Mouse (Mus musculus) heart, adult 18-20 months (tissue): ENCODE data around the gene Lsm4. TPM values are rescaled to one million over a fixed set of nuclear protein-coding genes. Genes with fewer than 3 reads are reported as not detected.
A peak's percentile ranks its signal among the peaks of the same experiment; 100 is the strongest.

Experiments
- DNase-seq, 2 experiments: peaks; one replicate each; pipeline ENCODE4 v3.0.0; 2021 to 2022; ENCODE audit warnings: mixed read lengths in 1 of 2
- long read RNA-seq, 2 experiments: library from polyadenylated mRNA; stranded (forward); transcript quantifications; one replicate each; pipeline ENCODE4 v2.0.0; 2021
- total RNA-seq, 2 experiments: library from RNA; stranded (reverse); gene quantifications; 2 replicates each; pipeline ENCODE4 v1.2.3; 2021

The Lsm4 gene
- total RNA-seq: 10 to 100 TPM; 66.7 to 73.1 TPM
- long read RNA-seq, experiment 1, transcript Lsm4-201 (5 exons, 925 nt): major isoform, 109 of 131 reads
- long read RNA-seq, experiment 1, partial matches to known transcripts: 18 of 131 reads
- long read RNA-seq, experiment 1, other reads (novel, unspliced or antisense): 4 of 131 reads
- long read RNA-seq, experiment 2, transcript Lsm4-201 (5 exons, 925 nt): major isoform, 91 of 108 reads
- long read RNA-seq, experiment 2, partial matches to known transcripts: 15 of 108 reads
- long read RNA-seq, experiment 2, other reads (novel, unspliced or antisense): 2 of 108 reads

DNA sequence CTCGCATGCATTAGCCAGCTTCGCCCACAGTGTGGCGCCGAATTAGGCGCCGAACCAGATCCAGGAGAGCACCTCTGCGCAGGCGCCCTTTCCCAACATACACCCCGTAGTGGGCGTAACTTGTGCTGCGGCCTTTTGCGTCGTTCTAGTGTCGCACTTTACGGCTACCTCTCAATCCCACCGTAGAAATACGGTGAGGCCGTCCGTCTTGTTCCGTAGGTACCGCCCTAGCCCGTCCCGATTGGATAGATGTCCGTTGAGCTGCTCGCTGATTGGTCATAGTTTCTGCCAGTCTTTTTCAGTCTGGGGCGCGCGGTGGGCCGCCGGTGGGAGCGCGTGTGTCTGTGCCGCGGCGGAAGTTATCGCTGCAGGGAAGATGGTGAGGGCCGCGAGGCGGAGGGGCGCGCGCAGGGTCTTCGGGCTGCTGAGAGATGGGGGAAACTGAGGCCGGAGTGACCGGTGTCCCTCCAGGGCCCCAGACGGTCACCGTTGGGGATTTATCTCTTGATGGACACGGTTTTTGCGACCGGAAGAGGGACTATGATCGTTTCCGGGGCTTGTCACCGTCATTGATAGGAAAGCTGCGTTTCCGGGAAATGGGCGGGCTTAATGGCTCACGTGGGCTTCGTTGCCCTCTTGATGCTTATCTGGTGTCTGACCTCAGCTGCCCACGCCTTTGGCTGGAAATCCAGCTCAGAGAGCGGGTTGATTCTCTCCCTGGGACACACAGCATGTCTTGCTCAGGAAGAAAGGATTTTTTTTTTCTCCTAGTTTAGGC is at the start of gene Lsm4:
Lsm4 (plus strand) TSS at position 170 of the 778 bp plus-strand sequence.
- peak; percentile 99 to 100 for DNase-seq

DNA sequence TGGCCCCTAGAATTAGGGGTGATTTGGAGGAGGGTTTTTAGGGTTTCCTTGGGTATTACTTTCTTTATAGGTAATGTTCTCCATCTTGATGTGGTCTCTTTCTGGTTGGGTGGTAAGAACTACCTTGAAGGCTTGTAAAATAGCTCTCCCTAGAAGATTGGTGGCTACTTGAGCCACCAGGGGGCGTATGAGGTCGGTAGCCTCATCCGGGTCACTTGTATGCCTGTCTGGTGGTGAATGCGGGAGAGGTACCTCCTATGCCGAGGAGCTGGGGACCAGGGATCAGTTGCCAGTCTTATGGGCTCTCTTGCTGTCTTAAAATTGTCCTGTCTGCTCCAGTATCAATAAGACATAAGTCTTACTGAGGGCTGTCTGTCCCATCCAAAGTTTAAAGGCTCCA is 47.9 kb upstream of the Lsm4 start:
- peak; percentile 58 to 78 for DNase-seq

DNA sequence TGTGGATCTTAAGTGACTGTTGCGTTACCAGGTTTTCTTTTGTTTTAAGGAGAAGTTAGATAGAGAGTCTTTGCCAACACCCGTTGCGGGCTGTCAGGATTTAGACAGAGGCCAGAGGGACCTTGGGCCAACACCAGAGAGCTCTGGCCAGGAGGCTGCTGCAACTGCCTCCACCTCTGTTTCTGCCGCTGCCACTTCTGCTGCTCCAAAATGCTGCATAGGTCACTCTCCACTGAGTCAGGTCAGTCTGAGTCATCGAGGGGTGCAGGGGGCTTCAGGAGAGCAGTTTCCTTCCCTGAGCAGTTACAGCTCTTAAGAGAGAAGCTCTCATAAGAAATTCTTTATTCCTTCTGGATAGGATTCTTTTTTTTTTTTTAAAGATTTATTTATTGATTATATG is 46.0 kb upstream of the Lsm4 start:
- DNase-seq: no peak

DNA sequence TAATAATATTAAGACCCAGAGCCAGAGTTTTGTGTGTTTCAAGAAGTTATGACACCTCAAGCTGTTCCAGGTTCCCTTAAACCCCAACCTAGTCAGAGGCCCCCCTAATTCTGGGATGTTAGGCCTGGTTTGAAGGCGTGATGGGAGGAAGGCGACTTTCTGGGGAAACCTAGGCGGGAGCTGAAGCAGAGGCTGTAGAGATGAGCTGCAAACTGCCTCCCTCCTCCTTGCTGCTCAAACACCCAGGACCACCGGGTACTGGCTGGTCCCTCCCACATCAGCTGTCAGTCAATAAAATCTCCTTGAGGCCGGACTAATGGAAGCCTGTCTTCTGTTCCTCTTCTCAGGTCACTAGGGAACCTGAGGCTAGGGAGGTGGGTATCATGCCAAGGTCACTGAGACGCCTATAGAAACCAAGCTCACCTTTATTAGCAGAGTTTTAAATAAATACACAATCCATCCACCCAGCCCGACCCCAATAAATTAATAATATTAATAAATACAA is 44.0 kb upstream of the Lsm4 start:
- no peak for DNase-seq

DNA sequence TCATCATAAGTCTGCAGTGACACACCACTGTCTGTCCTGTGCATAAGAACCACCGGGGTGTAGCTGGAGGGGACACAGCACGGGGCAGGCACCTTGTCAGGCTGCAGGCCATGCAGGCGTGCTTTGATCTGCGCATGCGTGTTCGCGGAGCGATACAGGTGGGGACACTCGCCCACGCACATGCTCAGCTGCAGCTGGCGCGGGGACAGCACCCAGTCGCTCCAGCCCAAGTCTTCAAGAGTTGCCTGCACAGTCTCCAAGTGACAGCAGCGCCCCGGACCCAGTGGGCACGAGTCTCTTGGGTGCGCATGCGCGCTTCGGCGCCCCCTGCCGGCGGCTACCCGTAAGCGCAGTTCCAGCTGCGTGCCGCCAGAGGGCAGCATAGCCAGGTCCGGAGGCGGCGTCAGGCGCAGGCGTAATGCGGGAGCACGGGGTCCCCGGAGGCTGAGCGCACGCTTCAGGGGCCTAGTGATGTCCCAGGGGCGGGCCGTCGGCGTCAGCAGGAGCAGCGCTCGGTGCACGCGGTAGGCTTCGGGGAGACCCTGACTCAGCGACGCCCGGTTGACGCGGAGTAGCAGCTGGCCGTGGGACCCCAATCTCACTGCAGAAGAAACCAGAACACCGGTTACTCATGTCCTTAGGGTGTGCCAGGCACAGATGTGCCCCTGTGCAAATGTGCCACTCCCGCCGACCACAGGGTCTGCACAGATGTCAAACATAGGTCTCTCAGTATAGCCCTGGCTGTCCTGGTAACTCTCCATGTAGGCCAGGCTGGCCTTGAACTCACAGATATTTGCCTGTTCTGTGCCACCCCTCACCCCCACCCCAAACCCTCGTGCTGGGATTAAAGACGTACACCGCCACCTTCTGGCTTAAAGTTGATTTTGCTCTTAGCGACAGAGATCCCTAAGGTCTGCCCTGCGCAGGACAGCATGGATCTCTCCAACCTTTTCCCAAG is 43.2 kb upstream of the Lsm4 start:
- DNase-seq: peak; percentile 90 to 92

DNA sequence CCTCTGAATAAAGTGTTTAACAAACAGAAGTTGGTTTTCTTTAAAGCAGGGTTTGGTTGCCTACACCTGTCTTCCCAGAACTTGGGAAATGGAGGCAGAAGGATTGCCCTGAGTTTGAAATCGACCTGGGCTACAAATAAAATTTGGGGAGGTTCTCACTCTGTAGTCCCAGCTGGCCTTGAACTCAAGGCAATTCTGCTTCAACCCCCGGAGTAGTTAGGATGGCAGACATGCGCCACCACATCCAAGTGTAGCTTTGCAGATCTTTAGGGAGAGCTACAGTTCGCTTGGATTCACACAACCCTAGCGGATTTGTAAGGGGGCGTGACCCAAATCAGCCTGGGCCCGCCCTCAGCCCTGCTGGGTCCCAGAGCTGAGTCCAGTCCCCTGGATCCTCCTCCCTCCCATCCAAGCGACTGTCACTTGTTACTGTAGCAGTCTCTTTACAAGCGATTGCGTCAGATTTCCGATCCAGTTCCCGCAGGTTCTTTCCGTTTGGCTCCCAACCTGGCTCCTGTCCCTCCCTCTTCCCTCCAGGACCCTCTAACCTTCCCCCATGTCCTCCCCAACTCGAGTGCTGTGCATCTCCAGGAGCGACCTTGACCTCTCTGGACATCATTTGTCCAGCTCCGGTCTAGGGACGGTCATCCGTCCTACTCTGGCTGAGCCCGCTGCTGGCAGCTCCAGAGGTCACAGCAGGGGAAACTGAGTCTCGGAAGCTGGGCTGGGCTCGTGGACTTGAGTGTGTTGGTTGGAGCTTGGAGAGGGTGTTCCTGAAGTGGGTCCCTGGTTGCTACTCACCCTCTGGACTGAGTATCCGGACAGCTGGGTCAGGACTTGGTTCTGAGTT is 42.3 kb upstream of the Lsm4 start:
- peak; percentile 65 to 83 for DNase-seq

DNA sequence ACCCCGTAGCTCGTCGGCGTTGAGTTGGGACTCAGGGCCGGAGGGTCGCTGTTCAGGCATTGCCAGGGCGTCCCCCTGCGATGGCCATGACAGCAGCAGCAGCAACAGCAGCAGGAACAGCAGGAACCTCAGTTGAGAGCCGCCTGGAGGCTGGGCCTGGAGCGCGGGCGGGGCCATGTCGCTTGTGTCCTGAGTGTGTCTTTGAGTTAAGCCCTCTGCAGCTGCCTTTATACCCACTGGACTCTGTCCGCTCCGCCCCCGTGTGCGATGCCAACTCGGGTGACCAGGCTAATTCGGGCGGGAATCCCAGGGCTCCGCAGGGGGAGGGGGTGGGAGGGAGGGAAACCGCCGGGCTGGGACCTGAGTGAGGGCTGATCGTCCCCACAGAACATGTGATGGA is 41.6 kb upstream of the Lsm4 start:
- DNase-seq: peak; percentile 59 to 67

DNA sequence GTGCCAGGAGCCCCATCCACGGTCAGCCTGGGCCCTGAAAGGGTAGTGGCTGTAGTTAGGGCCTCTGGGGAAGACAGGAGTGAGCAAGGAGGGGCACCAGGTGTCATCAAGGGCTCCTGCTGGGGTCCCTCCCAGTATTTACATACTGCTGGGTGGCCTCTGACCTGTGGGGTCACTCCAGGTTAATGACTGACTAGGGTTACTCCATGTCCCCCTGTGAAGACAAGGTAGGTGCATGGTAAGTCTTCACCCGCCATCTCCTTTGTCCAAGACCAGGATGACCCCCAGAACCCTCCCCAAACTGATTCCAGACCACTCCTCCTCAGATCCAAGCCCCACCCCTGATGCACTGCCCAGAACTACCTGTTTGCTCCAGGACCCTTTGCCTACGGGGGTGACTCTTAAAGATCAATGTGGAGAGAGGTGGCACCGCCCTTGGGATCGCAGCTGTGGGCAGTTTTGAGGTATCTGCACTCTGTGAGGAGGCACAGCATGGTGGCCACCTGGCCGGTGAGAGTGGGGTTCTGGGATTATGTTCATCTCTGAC is 40.6 kb upstream of the Lsm4 start, which contains the start of gene Gdf15:
Gdf15 (minus strand) TSS at position 111 of the 547 bp plus-strand sequence.
- DNase-seq: no peak

DNA sequence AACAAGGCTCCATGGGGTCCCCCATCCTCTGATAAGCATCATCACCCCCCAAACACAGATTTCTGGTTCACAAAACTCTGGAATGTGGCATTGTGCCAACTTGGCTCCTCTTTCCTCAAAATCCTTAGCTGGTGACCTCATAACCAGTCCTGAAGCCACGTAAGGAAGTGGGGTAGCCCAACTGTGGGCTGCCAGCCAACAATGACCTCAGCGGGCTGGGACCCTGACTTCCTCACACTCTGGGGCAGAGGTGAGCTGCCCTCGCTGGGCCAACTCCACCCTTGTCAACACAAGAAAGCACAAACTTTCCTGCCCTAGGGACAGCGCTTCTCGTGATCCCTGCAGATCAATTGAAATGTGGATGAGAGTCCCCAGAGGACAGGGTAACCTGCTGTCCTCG is 39.0 kb upstream of the Lsm4 start:
- peak; percentile 82 to 89 for DNase-seq

DNA sequence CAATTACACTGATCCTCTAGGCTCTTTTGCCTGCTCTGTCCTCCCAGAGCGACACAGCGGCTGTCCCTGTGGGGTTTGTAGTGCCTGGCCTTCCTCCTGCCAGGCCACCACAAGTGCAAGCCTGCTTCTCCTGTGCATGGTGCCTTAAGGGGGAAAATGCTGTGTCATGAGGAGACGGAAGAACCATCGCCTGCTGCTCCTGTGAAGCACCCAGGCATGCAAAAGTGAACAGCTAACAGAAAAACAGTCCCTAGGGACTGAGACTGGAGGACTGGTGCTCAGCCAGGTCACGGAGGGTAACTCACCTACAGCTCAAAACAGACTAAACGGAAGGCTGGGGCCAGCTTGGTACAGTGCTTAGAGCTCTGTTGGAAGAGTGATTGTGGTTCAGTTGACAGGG is 37.5 kb upstream of the Lsm4 start:
- DNase-seq: no peak

DNA sequence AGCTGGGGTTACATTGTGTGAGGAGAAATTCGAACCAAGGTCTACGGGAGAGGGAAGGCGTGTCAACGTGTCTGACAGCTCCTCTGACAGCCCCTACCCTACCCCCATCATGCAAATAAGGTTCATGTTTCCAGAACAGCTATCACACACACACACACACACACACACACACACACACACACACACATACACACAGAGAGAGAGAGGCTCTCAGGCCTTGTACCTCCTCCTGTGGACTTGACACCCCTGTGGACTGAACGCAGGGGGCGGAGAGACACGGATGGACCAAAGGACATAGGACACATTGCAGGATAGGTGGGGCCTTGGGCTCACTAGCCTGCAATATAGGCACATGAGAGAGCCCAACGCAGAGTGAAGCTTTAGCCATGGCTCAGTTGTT is 36.2 kb upstream of the Lsm4 start:
- no peak for DNase-seq

DNA sequence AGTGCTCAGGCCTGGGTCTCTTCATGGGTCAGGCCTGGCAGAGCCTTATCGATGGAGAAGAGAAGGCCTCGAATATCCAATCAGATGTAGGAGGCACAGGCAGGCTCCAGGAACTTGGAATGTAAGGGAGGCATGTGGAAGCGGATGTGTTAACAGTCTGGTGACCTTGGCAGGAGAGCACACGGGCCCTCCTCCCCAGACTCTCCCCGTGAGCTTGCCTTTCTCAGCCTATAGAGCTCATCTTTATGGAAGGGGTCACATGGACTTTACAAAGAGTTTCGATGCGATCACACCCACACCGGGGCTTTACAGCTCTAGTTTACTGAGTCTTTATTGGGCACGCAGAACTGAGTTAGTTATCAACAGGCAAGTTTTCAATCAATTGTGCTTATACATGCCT is 34.3 kb upstream of the Lsm4 start:
- DNase-seq: no peak

DNA sequence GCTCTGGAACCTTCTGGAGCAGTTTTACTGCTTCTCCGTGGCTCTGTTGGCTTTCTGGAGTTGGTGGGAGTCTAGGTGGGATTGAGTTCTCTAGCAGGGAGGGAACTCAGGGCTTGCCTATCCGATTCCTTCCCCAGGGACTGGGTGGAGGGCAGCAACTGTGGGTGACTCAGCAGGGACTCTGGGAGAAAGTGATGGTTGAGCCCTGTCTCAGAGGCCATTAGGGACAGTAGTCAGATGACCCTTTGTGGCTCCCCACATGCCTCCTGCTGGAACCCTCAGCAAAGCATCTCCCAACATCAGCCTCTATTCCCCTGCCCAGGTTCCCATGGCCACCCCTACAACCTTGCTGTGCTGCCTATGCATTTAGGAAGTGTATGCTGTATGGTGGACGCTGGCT is 30.0 kb upstream of the Lsm4 start:
- DNase-seq: no peak

DNA sequence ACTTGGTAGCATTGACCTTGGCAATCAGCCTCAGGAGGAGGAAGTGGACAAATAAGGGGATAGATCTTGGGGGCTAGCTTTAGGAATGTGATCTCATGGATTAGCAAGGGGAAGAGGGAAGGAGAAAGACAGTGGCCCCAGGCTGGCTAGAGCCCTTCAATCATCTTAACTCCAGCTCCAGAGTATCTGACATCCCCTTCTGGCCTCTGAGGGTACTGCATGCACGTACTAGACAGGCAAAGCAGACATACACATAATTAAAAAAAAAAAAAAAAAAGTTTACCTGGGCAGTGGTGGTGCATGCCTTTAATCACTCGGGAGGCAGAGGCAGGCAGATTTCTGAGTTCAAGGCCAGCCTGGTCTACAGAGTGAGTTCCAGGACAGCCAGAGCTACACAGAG is 29.0 kb upstream of the Lsm4 start:
- DNase-seq: no peak

DNA sequence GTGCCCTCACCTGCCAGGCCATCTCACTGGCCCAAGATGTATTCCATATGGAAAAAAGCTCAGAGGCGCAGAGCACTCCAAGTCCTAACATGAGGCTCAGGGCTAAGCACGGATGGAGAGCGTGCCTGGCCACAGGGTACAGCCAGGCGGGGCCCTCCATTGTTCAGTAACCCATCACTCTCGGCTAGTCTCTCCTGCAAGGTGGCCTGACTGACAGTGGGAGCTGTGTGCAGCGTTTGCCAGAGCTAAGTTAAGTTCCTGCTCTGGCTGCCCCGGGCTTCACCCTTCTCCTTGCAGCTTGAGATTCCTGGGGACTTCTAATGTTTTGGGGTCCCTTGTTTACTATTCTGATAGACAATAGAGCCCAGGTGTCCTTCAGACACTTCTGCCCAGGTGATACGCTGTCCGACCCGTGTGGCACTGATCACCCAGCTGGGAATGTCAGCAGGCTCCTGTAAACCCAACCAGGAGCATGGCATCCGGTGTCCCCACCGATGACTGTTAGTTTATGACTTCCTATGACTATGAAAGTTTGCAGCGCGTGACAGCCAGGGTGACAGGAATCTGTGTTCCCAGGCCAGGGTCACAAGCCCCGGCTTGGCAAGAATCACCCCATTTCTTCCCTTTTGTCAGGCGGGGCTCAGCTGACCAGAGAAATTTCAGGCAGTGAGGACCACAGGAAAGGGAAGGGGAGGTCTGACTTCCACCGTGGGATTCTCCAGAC is 27.4 kb upstream of the Lsm4 start:
- DNase-seq: peak; percentile 70 to 74

DNA sequence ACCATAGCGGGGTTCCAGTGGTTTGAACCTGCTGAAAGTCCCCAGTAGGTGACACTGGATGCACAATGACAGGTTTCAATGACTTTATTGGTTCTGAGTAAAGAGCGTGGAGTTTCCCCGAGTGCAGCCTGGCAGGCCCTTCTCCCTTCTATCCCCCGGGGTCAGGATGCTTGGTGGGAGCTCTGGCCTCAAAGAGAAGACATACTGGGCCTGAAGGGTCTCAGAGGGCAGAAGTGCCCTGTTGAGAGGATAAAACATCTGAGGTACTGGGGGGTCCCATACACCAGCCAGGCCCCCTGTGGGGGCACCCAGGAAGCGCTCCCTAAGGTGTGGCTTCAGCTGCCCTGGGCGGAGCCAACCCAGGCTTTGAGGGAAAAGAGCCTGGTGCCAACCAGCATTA is 26.7 kb upstream of the Lsm4 start:
- DNase-seq: no peak

DNA sequence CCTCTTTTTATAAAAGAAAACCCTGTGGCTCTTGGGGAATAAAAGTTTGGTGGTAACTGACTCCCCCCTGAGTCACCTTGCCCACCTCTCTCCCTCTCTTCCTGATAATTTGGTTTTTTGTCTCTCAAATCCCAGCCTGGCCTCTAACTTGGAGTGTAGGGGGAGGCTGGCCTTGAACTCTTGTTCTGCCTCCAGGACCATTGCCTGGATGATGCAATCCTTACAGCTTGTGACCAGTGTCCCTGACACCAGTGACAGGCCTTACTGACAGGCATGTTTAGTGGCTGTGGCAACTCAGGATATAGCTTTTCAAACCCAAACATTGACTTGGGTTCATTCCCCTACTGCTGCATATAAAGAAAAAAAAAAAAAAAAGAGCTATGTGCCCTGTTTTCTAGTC is 26.3 kb upstream of the Lsm4 start:
- no peak for DNase-seq

DNA sequence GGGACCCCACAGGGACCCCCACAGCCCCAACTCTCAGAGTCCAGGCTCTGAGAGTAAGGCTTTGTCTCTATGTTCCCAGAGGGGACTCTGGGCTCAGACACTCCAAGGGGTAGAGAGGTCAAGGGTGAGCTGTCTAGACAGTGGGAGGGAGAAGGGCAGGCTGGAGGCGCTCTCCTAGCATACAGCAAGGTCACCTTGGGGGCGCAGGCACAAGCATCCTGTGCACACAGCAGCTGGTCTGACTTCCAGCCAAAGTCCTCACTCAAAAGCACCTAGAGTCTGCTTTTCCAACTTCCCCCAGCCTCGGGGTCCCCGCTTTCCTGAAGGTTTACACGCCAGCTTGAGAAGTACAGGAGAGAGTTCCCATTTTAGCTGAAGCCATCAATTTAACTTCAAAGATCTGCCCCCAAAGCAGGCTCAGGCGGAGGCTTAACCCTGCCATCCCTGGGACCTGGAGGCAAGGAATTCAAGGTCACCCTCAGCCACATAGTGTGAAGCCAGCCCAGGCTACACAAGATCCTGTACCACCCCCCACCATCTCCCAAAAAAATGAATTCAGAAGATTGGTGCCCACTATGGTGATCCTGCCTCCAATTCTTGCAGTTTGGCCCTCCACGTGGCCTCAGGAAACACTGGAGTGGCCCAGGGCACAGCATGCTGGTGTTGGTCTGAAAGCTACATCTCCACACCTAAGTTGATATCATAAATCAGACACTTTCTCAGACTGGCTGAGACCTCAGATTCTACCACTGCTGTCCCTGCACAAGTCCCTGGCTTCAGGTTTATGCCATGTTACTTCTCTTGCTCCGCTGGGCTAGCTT is 25.5 kb upstream of the Lsm4 start:
- DNase-seq: peak; percentile 49 to 56

DNA sequence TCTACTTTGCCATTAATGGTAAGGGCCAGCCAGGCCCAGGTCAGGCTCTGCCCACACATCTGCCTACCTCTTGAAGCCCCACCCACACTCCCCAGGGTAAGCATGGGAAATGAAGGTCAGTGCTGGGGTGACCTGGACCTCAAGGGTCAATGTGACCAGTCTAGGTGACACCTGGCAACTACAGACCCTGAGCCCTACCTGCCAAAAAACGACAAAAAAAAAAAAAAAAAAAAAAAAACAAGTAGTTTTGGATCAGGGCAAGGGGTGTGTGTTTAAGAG is 24.9 kb upstream of the Lsm4 start:
- no peak for DNase-seq

DNA sequence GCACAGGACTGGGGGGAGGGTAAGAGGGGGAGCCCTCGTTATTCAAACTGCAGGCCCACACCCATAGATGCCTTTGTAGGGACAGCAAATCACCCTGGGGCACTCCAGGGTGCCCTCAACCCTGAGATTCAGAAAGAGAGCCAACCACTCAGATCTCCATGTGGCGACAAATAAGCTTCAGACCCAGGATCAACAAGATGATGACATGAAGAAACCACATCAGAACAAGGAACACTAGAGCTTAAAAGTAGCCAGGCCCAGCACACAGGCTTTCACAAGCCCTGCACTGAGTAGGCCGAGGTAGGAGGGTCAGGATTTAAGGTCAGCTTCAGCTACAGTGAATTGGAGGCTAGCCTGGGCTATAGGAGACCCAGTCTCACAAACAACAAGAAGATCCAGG is 24.1 kb upstream of the Lsm4 start:
- DNase-seq: no peak
